Mouse (Mus musculus) c-Kit-positive CD71-negative TER-119-negative erythroid progenitor cells, embryonic 14.5 days (primary cell): ENCODE data around the gene Nos2.

ENCODE experiments used
- DNase-seq: peaks from one replicate; pipeline ENCODE4 v3.0.0-alpha.2; 2013; ENCODE audit warnings: low read depth

Nos2 gene

GRCm38 (mm10) chr11:78959367-78959766, 38.8 kb downstream of the Nos2 start:
- DNase-seq, result no peak

- DNase-seq, result no peak
These were observed 39.4 kb downstream of the Nos2 start for GRCm38 (mm10) chr11:78959841-78960520.

- DNase-seq, result no peak
These were observed 40.6 kb downstream of the Nos2 start for GRCm38 (mm10) chr11:78961221-78961620.

- DNase-seq, result peak; percentile 58
These were observed 46.8 kb downstream of the Nos2 start for GRCm38 (mm10) chr11:78967371-78967770.

- no peak for DNase-seq
These were observed 47.5 kb downstream of the Nos2 start for GRCm38 (mm10) chr11:78968121-78968520.

- DNase-seq, result no peak
These were observed 50.5 kb downstream of the Nos2 start for GRCm38 (mm10) chr11:78971096-78971495.

GRCm38 (mm10) chr11:78971746-78972145, 51.2 kb downstream of the Nos2 start:
- DNase-seq, result no peak

- no peak for DNase-seq
These were observed 51.7 kb downstream of the Nos2 start for GRCm38 (mm10) chr11:78972328-78972727.

- no peak for DNase-seq
These were observed 52.3 kb downstream of the Nos2 start for GRCm38 (mm10) chr11:78972811-78973351.

GRCm38 (mm10) chr11:78973381-78974150, 53.0 kb downstream of the Nos2 start:
- no peak for DNase-seq

- DNase-seq, result no peak
These were observed 56.3 kb downstream of the Nos2 start for GRCm38 (mm10) chr11:78976731-78977510.

- DNase-seq, result no peak
These were observed 57.8 kb downstream of the Nos2 start for GRCm38 (mm10) chr11:78978176-78979019.

- no peak for DNase-seq
These were observed 59.6 kb downstream of the Nos2 start for GRCm38 (mm10) chr11:78980083-78980634.

- no peak for DNase-seq
These were observed 61.5 kb downstream of the Nos2 start for GRCm38 (mm10) chr11:78982042-78982441.

GRCm38 (mm10) chr11:78982513-78983291, 62.1 kb downstream of the Nos2 start:
- no peak for DNase-seq

GRCm38 (mm10) chr11:78983539-78983938, 63.0 kb downstream of the Nos2 start:
- no peak for DNase-seq

GRCm38 (mm10) chr11:78984483-78985177, 64.0 kb downstream of the Nos2 start, which contains the start of gene Lgals9:
Gene Lgals9 (minus strand): TSS chr11:78984946.
- DNase-seq, result peak; percentile 64

- DNase-seq, result no peak
These were observed 64.9 kb downstream of the Nos2 start for GRCm38 (mm10) chr11:78985505-78985904.

- DNase-seq, result no peak
These were observed 65.9 kb downstream of the Nos2 start for GRCm38 (mm10) chr11:78986311-78987002.
